Mouse (Mus musculus): ENCODE results near the gene Mbtd1.

GRCm38 (mm10) chr11:93862045-93862623 is 23.5 kb upstream of the Mbtd1 start:
- TF ChIP-seq CTCF (IDR thresholded peaks at IDR 0.05; ENCODE audit: extremely low read depth, insufficient read depth, insufficient read length, insufficient replicate concordance) (no peak), POLR2A (IDR thresholded peaks at IDR 0.05; ENCODE audit: low read depth, low read length) (no peak)

All from spleen, adult 2 months (tissue).